ENCODE assay signal across 17 mouse cellular contexts in genomic region chr10:30281666-30282065, GRCm38 (mm10).
"Had no signal": no experiment of that assay in that cellular context is flagged by ENCODE, and none has a peak within 500 bp of the region (broad histone marks: within the 10 kb centered on the region; RNA-seq: fewer than 3 reads in every experiment).

No protein-coding gene starts in this region.

- H3K27ac ChIP-seq: lung, embryonic 15.5 days; macrophage; midbrain, embryonic 13.5 days; midbrain, embryonic 15.5 days; neural tube, embryonic 12.5 days; stomach, embryonic 15.5 days; stomach, postnatal 0 days had no signal

- DNase-seq: lung, adult 2 months; lung, postnatal 14 days; lung, postnatal 36 days; right cerebral cortex, postnatal 14 days; thymus, adult 2 months; thymus, postnatal 25 days; thymus, postnatal 4 days had no signal

- H3K4me1 ChIP-seq: lung, embryonic 15.5 days; megakaryocyte, embryonic 14.5 days; midbrain, embryonic 13.5 days; midbrain, embryonic 15.5 days; neural tube, embryonic 12.5 days; stomach, embryonic 15.5 days had no signal

- H3K4me3 ChIP-seq: lung, embryonic 15.5 days; megakaryocyte, embryonic 14.5 days; midbrain, embryonic 13.5 days; midbrain, embryonic 15.5 days; neural tube, embryonic 12.5 days; stomach, embryonic 15.5 days had no signal

- H3K36me3 ChIP-seq: lung, embryonic 15.5 days; midbrain, embryonic 13.5 days; midbrain, embryonic 15.5 days; neural tube, embryonic 12.5 days; stomach, embryonic 15.5 days had no signal

- H3K9ac ChIP-seq: lung, embryonic 15.5 days; midbrain, embryonic 13.5 days; midbrain, embryonic 15.5 days; neural tube, embryonic 12.5 days; stomach, embryonic 15.5 days had no signal

- ATAC-seq: lung, postnatal 0 days; midbrain, embryonic 13.5 days; midbrain, embryonic 15.5 days had no signal

- H3K9me3 ChIP-seq: lung, embryonic 15.5 days; megakaryocyte, embryonic 14.5 days; midbrain, embryonic 13.5 days; midbrain, embryonic 15.5 days; neural tube, embryonic 12.5 days; stomach, embryonic 15.5 days had no signal

- H3K4me2 ChIP-seq: lung, embryonic 15.5 days; midbrain, embryonic 11.5 days; midbrain, embryonic 13.5 days; midbrain, embryonic 15.5 days; neural tube, embryonic 12.5 days; stomach, embryonic 15.5 days had no signal

- H3K27me3 ChIP-seq: lung, embryonic 15.5 days; megakaryocyte, embryonic 14.5 days; midbrain, embryonic 13.5 days; midbrain, embryonic 15.5 days; neural tube, embryonic 12.5 days; stomach, embryonic 15.5 days had no signal
